28 mouse cellular contexts compared by ENCODE assay signal in genomic region chr11:23372032-23372431, GRCm38 (mm10).
"Had no signal": no experiment of that assay in that cellular context is flagged by ENCODE, and none has a peak within 500 bp of the region (broad histone marks: within the 10 kb centered on the region; RNA-seq: fewer than 3 reads in every experiment).

No protein-coding gene starts in this region.

- H3K4me3 ChIP-seq: embryonic facial prominence, embryonic 10.5 days; embryonic facial prominence, embryonic 12.5 days; embryonic facial prominence, embryonic 13.5 days; embryonic facial prominence, embryonic 15.5 days; erythroblast, embryonic 14.5 days; forebrain, embryonic 10.5 days; forebrain, embryonic 12.5 days; forebrain, embryonic 13.5 days; forebrain, embryonic 15.5 days; gastrocnemius, adult 2 months; heart, adult 2 months had no signal

- H3K27me3 ChIP-seq: embryonic facial prominence, embryonic 12.5 days; embryonic facial prominence, embryonic 13.5 days; embryonic facial prominence, embryonic 15.5 days; forebrain, embryonic 12.5 days; forebrain, embryonic 13.5 days; forebrain, embryonic 15.5 days had no signal

- H3K9me3 ChIP-seq: embryonic facial prominence, embryonic 10.5 days; embryonic facial prominence, embryonic 12.5 days; embryonic facial prominence, embryonic 13.5 days; embryonic facial prominence, embryonic 15.5 days; forebrain, embryonic 10.5 days; forebrain, embryonic 12.5 days; forebrain, embryonic 13.5 days; forebrain, embryonic 15.5 days had no signal

- ATAC-seq: forebrain, embryonic 13.5 days; forebrain, embryonic 14.5 days; forebrain, embryonic 15.5 days; forebrain, embryonic 16.5 days; forebrain, postnatal 0 days had no signal

- H3K4me2 ChIP-seq: embryonic facial prominence, embryonic 12.5 days; embryonic facial prominence, embryonic 13.5 days; embryonic facial prominence, embryonic 15.5 days; forebrain, embryonic 12.5 days; forebrain, embryonic 13.5 days; forebrain, embryonic 15.5 days had no signal

- H3K27ac ChIP-seq: embryonic facial prominence, embryonic 10.5 days; embryonic facial prominence, embryonic 12.5 days; embryonic facial prominence, embryonic 13.5 days; embryonic facial prominence, embryonic 15.5 days; forebrain, embryonic 10.5 days; forebrain, embryonic 12.5 days; forebrain, embryonic 13.5 days; forebrain, embryonic 15.5 days; gastrocnemius, adult 2 months; heart, adult 2 months had no signal

- DNase-seq: cerebellum, adult 8-10 months; cerebellum, adult 9-10 months; cerebellum, adult 9-11 months; cerebellum, postnatal 10 days; cerebellum, postnatal 14 days; cerebellum, postnatal 25 days; cerebellum, postnatal 36 days; embryo, embryonic 11 days; forebrain, postnatal 0 days; gastrocnemius, adult 2 months; gastrocnemius, postnatal 10 days; gastrocnemius, postnatal 14 days; gastrocnemius, postnatal 25 days; gastrocnemius, postnatal 36 days; heart, adult 11 months; heart, adult 18-20 months; heart, adult 2 months had no signal

- H3K9ac ChIP-seq: embryonic facial prominence, embryonic 12.5 days; embryonic facial prominence, embryonic 13.5 days; embryonic facial prominence, embryonic 15.5 days; forebrain, embryonic 12.5 days; forebrain, embryonic 13.5 days; forebrain, embryonic 15.5 days; forebrain, postnatal 0 days had no signal

- H3K4me1 ChIP-seq: embryonic facial prominence, embryonic 10.5 days; embryonic facial prominence, embryonic 12.5 days; embryonic facial prominence, embryonic 13.5 days; embryonic facial prominence, embryonic 15.5 days; forebrain, embryonic 10.5 days; forebrain, embryonic 12.5 days; forebrain, embryonic 13.5 days; forebrain, embryonic 15.5 days had no signal
